Mouse (Mus musculus): ENCODE results near the gene Supv3l1. TPM values are rescaled to one million over a fixed set of nuclear protein-coding genes. Genes with fewer than 3 reads are reported as not detected.

Supv3l1 gene
- total RNA-seq, 2 experiments from 2014 or later: 21.8 to 24.8 TPM

DNA sequence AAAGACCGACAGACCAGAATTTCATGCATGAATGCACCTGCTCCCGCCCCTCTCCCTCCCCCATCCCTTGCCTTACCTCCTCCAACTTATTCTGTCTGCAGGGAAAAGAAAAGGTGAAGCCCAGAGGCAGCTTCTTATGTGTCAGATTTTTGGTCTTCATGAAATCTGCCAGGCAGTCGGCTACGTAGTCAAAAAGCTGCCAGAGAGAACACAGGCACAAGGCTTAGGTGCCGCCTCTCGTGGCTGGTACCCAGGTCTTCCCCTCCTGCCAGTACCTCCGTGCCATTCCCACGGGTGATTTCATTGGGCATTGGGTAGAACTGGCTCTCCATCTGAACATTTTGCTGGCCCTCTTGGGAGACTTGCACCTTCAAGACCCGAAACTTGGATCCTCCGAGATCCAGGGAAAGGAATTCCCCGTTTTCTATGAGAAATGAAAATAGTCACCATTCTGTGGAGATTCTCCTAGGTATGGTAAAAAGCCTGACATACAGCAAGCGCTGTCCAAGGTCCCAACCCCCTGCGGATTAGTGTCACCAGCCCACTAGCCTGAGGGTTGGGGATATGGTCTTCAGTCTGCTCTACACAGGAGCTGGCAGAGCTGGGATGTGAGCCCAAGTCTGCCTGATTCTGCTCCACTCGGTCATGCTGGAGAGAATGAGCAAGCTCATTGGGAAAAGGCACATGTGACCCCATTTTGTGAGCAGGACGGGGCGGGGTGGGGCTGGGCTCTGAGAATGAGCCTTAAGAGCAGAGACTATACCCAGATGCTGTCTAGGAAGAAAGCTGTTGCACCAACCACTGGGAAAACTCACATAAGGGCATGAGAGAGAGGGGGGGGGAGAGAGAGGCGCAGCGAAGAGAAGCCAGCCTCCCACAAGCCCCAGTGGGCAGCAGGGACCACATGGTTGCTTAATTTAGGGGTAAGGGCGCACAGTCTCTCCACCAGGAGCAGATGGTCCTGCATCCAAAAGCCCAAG is 37.8 kb downstream of the Supv3l1 start:
- intact Hi-C loops (cut with DNase I): loop anchor here (1.0 to 5.0 kb wide), 3 partner anchors 69 to 225 kb away; no protein-coding TSS in a partner anchor
- peak in 1 of 2 experiments; percentile 28 for DNase-seq (ENCODE audit: extremely low spot score in 1 of 2, low spot score in 2 of 2)
- peak overlapping the region; percentile 76 for H3K27ac ChIP-seq
- no peak for TF ChIP-seq CTCF (IDR thresholded peaks at IDR 0.05)
- peak overlapping the region; percentile 23 for H3K4me3 ChIP-seq

DNA sequence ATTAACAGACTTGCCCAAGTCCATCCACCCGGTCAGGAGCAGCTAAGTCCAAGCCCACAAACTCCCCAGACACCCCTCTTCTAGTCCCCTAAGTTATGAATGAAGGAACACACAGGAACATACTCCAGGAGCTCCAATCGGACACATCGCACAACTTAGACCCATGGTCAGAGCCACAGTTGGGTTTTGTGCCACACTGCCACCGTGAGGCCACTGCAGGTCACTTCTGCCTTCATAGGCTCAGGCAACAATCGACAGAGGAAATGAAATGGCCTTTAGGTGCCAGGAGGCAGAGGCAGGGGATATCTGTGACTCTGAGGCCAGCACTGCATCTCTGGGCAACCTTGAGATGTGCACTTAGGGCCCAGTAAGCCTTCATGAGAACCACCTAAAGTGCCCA is 38.6 kb downstream of the Supv3l1 start:
- peak; percentile 62 to 76 for DNase-seq (ENCODE audit: extremely low spot score in 1 of 2, low spot score in 2 of 2)
- Histone ChIP-seq H3K4me3 (peak overlapping the region; percentile 23), H3K27ac (peak overlapping the region; percentile 76)
- peak; percentile 84 for TF ChIP-seq CTCF (IDR thresholded peaks at IDR 0.05)
- intact Hi-C loops (cut with DNase I): loop anchor here (1.0 to 5.0 kb wide), 3 partner anchors 69 to 224 kb away; no protein-coding TSS in a partner anchor

DNA sequence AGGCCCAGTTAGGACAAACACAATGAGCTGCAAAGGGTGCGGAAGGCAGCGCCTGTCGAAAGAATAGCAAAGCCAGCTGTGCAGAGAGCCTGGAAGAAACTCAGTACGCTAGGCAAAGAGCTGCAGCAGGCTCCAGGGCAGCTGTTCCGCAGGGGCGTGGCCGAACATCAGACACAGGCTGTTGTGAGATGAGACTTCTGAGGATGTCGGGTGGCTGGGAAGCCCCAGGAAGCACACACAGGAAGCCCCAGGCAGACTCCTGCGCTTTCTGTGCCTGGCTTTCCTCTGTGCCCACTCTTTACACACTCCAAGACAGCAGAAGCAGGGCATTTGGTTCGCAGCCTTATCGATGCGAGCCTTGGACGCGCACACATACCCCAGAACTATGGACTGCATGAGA is 44.6 kb downstream of the Supv3l1 start:
- no peak for TF ChIP-seq CTCF (IDR thresholded peaks at IDR 0.05)
- Histone ChIP-seq H3K27ac (no peak overlapping the region), H3K4me3 (no peak overlapping the region)
- DNase-seq (ENCODE audit: extremely low spot score in 1 of 2, low spot score in 2 of 2): no peak
- intact Hi-C loops (cut with DNase I): no loop called here

DNA sequence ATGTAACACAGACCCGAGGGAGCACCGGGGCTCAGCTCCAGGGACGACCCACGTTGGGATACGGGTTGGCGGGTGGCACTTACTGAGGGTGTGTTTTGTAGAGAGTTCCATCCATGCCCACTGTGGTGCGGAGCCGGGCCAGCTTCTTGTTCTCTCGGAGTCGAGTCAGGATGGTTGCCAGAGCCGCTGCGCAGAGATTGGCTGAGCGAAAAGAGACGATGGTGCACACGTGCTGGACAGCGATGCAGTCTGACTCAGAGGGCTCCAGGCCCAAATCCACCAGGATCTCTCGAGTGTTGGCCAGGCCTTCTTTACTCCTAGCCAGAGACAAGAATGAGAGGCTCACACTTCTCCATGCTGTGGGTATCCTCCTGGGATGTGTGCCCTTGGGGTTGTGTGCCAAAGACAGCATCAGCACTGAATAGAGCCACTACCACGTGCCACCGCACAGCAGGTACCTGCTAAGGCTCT is 47.9 kb downstream of the Supv3l1 start:
- intact Hi-C loops (cut with DNase I): no loop called here
- DNase-seq (ENCODE audit: extremely low spot score in 1 of 2, low spot score in 2 of 2): no peak

DNA sequence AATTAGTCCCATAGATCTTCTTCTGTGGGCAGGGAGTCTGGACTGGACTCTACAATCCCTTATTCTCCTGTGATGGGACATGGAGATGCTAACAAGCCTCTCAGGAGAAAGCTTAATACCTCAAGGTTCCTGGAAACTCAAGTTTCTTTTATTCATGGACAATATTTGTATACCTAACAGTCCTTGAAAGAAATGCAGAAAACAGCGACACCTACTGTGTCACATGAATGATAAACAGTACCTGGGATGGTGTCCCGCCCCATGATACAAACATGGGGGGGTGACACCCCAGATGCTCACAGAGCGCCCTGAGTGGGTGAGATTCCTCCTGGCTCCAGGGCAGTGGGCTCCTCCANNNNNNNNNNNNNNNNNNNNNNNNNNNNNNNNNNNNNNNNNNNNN is 66.5 kb downstream of the Supv3l1 start:
- no peak for TF ChIP-seq CTCF (IDR thresholded peaks at IDR 0.05)
- Histone ChIP-seq H3K27ac (no peak overlapping the region), H3K4me3 (no peak overlapping the region)
- intact Hi-C loops (cut with DNase I): no loop called here
- no peak for DNase-seq (ENCODE audit: extremely low spot score in 1 of 2, low spot score in 2 of 2)

More for the DNA sequence above, 47.9 kb downstream of the Supv3l1 start:
- H3K27ac ChIP-seq: no peak overlapping the region
- H3K4me3 ChIP-seq: no peak overlapping the region
- no peak for TF ChIP-seq CTCF (IDR thresholded peaks at IDR 0.05)

DNA sequence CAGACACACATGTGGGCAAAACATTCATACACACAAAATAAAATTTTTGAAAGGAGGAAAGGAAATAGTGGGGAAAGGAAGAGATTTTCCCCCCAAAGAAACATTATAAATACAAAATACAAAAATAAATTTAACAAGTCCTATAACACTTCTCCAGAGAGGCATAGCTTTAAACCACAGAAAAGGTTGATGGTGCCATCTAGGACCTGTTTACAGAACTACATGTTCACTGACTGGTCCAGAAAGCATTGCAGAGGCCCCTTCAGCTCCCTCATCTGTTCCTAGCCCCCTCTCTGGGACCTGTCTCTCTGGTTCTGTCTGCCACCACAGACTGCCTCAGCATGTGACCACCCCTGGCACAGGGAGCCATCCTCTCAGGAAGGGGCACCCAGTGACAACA is 68.6 kb downstream of the Supv3l1 start:
- TF ChIP-seq CTCF (IDR thresholded peaks at IDR 0.05): peak; percentile 41
- no peak for DNase-seq (ENCODE audit: extremely low spot score in 1 of 2, low spot score in 2 of 2)
- H3K27ac ChIP-seq: no peak overlapping the region
- H3K4me3 ChIP-seq: no peak overlapping the region
- intact Hi-C loops (cut with DNase I): no loop called here

DNA sequence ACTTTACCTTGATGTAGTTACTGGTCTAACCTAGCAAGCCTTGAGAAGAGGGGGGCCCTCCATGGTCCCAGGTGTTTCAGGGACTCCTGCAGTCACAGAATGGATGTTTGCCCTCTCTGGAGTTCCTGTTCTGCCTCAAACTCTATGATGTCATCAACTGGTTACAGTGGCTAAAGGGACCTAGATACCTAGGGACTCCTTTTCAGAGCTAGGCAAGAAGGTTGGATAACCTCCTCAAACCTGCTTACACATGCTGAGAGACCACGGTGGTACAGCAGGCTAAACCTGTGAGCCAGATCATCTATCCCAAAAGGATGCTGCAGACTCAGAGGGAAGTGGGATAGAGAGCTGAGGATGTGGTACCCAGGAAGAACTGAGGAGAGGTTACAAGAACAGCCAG is 69.7 kb downstream of the Supv3l1 start, which contains the start of gene Hk1:
Gene Hk1, minus strand, starts transcription at position 101 of the 400 bp plus-strand sequence.
- Histone ChIP-seq H3K27ac (no peak within 1 kb of the TSS), H3K4me3 (no peak within 1 kb of the TSS)
- no peak for TF ChIP-seq CTCF (IDR thresholded peaks at IDR 0.05)
- intact Hi-C loops (cut with DNase I): loop anchor here (5.0 kb wide), 1 partner anchor 188 kb away; no protein-coding TSS in a partner anchor
- no peak for DNase-seq (ENCODE audit: extremely low spot score in 1 of 2, low spot score in 2 of 2)

Other genes starting within 250 kb of the Supv3l1 start
- 10 to 100 TPM in 1 of 2 experiments, 1 to 10 TPM in 1; 8.5 to 10.4 TPM for gene Tspan15, start 218.5 kb downstream of the Supv3l1 start, total RNA-seq (2021)
- gene Tacr2, start 197.3 kb downstream of the Supv3l1 start, total RNA-seq (2021): under 1 TPM in 1 of 2 experiments, not detected in 1; 0.34 TPM
- gene Hk1, start 69.8 kb downstream of the Supv3l1 start, total RNA-seq (2021): 100 to 1,000 TPM; 298 to 310 TPM
- gene Hkdc1, start 27.2 kb downstream of the Supv3l1 start, total RNA-seq (2021): 10 to 100 TPM; 10.1 to 11.4 TPM
- 1 to 10 TPM; 1.1 to 1.4 TPM for gene 4930507D05Rik, start 249 bp downstream of the Supv3l1 start, total RNA-seq (2021)
- 10 to 100 TPM; 46.9 to 47.4 TPM for gene Vps26a, start 37.1 kb upstream of the Supv3l1 start, total RNA-seq (2021)
- 1 to 10 TPM; 7.1 to 9.7 TPM for gene Srgn, start 77.7 kb upstream of the Supv3l1 start, total RNA-seq (2021)
- 100 to 1,000 TPM; 180 to 185 TPM for gene Kif1bp, start 128.7 kb upstream of the Supv3l1 start, total RNA-seq (2021)
- gene Ddx21, start 152.5 kb upstream of the Supv3l1 start, total RNA-seq (2021): 10 to 100 TPM; 21.1 to 21.8 TPM
- gene Ddx50, start 201.5 kb upstream of the Supv3l1 start, total RNA-seq (2021): 10 to 100 TPM; 86.3 to 91.1 TPM

Data from left cerebral cortex, adult 2 months (tissue).